ENCODE assay signal across 22 mouse cellular contexts in genomic region chr14:101307920-101308319, GRCm38 (mm10).
"Had no signal": no experiment of that assay in that cellular context is flagged by ENCODE, and none has a peak within 500 bp of the region (broad histone marks: within the 10 kb centered on the region; RNA-seq: fewer than 3 reads in every experiment).

No protein-coding gene starts in this region.

- H3K4me2 ChIP-seq: limb, embryonic 12.5 days; limb, embryonic 15.5 days; liver, embryonic 11.5 days; lung, embryonic 14.5 days; midbrain, embryonic 12.5 days; midbrain, embryonic 15.5 days; neural tube, embryonic 12.5 days; neural tube, embryonic 15.5 days; stomach, embryonic 15.5 days had no signal

- H3K27ac ChIP-seq: limb, embryonic 12.5 days; limb, embryonic 15.5 days; liver, embryonic 14.5 days; macrophage; midbrain, embryonic 12.5 days; midbrain, embryonic 15.5 days; neural tube, embryonic 12.5 days; neural tube, embryonic 15.5 days; stomach, embryonic 15.5 days had no signal

- DNase-seq: kidney, adult 9 months; kidney, postnatal 14 days; kidney, postnatal 4 days; left cerebral cortex, postnatal 4 days; liver, postnatal 0 days; lung, embryonic 14.5 days; right cerebral cortex, adult 18-20 months; right cerebral cortex, postnatal 14 days; spleen, adult 18-20 months; thymus, adult 18-20 months; thymus, postnatal 36 days had no signal

- H3K4me1 ChIP-seq: limb, embryonic 15.5 days; midbrain, embryonic 12.5 days; midbrain, embryonic 15.5 days; neural tube, embryonic 12.5 days; neural tube, embryonic 15.5 days; stomach, embryonic 15.5 days had no signal

- H3K36me3 ChIP-seq: limb, embryonic 12.5 days; limb, embryonic 15.5 days; midbrain, embryonic 12.5 days; midbrain, embryonic 15.5 days; neural tube, embryonic 12.5 days; neural tube, embryonic 15.5 days; stomach, embryonic 15.5 days had no signal

- H3K9ac ChIP-seq: limb, embryonic 12.5 days; limb, embryonic 15.5 days; liver, embryonic 14.5 days; liver, postnatal 0 days; lung, embryonic 14.5 days; midbrain, embryonic 12.5 days; midbrain, embryonic 15.5 days; neural tube, embryonic 12.5 days; neural tube, embryonic 15.5 days; stomach, embryonic 15.5 days had no signal

- H3K27me3 ChIP-seq: limb, embryonic 12.5 days; limb, embryonic 15.5 days; midbrain, embryonic 12.5 days; midbrain, embryonic 15.5 days; neural tube, embryonic 12.5 days; neural tube, embryonic 15.5 days; stomach, embryonic 15.5 days had no signal

- ATAC-seq: liver, postnatal 0 days; lung, postnatal 0 days; midbrain, embryonic 15.5 days had no signal

- H3K9me3 ChIP-seq: limb, embryonic 12.5 days; limb, embryonic 15.5 days; midbrain, embryonic 12.5 days; midbrain, embryonic 15.5 days; neural tube, embryonic 12.5 days; neural tube, embryonic 15.5 days; stomach, embryonic 15.5 days had no signal

- H3K4me3 ChIP-seq: limb, embryonic 12.5 days; limb, embryonic 15.5 days; midbrain, embryonic 12.5 days; midbrain, embryonic 15.5 days; neural tube, embryonic 12.5 days; neural tube, embryonic 15.5 days; stomach, embryonic 15.5 days had no signal
